Mouse (Mus musculus) CH12.LX (cell line): Measurements from ENCODE around the gene Oxsr1. TPM values are rescaled to one million over a fixed set of nuclear protein-coding genes. Genes with fewer than 3 reads are reported as not detected.

Source experiments
- DNase-seq: peaks from one replicate; pipeline ENCODE4 v3.0.0-alpha.2; 2013; ENCODE audit errors: extremely low read depth
- H3K27ac ChIP-seq: 2 replicates; pipeline ENCODE4 v1.5.1; 2012; ENCODE audit warnings: low read depth, mild to moderate bottlenecking, control low read depth, moderate library complexity; ENCODE audit not compliant: insufficient read depth
- H3K27me3 ChIP-seq: replicated peaks from 2 replicates; pipeline ENCODE3; 2012; ENCODE audit warnings: inconsistent platforms
- H3K36me3 ChIP-seq, 2 experiments: replicated peaks in 1 of 2; 2 replicates each; pipeline versions ENCODE3 to v1.6.1; 2012; ENCODE audit warnings: inconsistent platforms in 1 of 2, low read length in 1 of 2, mild to moderate bottlenecking in 1 of 2, mixed read lengths in 1 of 2, moderate library complexity in 1 of 2; ENCODE audit not compliant: control insufficient read depth in 1 of 2, insufficient read depth in 1 of 2
- H3K4me1 ChIP-seq, 2 experiments: 2 replicates each; pipeline ENCODE4 v1.6.1; 2012; ENCODE audit warnings: inconsistent platforms in 1 of 2, moderate library complexity in 1 of 2; ENCODE audit not compliant: insufficient read depth in 2 of 2, control insufficient read depth in 1 of 2
- H3K4me2 ChIP-seq: 2 replicates; pipeline ENCODE4 v1.6.1; 2012; ENCODE audit warnings: low read depth, mild to moderate bottlenecking, control low read depth; ENCODE audit not compliant: poor library complexity, insufficient read depth, severe bottlenecking
- H3K4me3 ChIP-seq, 3 experiments: fragments of 150-350 bp in 1 of 3; sonication (generic) in 1 of 3; replicated peaks in 1 of 3; 2 replicates each; pipeline versions ENCODE3 to v1.5.1; 2011 to 2012; ENCODE audit warnings: low read depth in 2 of 3, low read length in 2 of 3, mild to moderate bottlenecking in 2 of 3, moderate library complexity in 2 of 3, control low read depth in 1 of 3, improper control_type of control experiment in 1 of 3, inconsistent platforms in 1 of 3, mixed read lengths in 1 of 3; ENCODE audit not compliant: poor library complexity in 1 of 3
- H3K79me2 ChIP-seq: replicated peaks from 2 replicates; pipeline ENCODE4 v1.6.1; 2012; ENCODE audit warnings: mild to moderate bottlenecking, moderate library complexity; ENCODE audit not compliant: control insufficient read depth, poor library complexity, insufficient read depth, severe bottlenecking; ENCODE audit errors: extremely low read depth
- H3K9ac ChIP-seq: 2 replicates; pipeline ENCODE4 v1.6.1; 2012; ENCODE audit warnings: low read depth, mild to moderate bottlenecking, control low read depth, moderate library complexity; ENCODE audit not compliant: insufficient read depth
- H3K9me3 ChIP-seq: replicated peaks from 2 replicates; pipeline ENCODE3; 2012; ENCODE audit warnings: low read length, inconsistent platforms, mixed read lengths
- BHLHE40 ChIP-seq: IDR thresholded peaks from 2 replicates; pipeline ENCODE4 v1.6.1; 2011; ENCODE audit warnings: mild to moderate bottlenecking, low read depth, low read length, improper control_type of control experiment
- CHD2 ChIP-seq: IDR thresholded peaks from 2 replicates; pipeline ENCODE4 v1.6.1; 2011; ENCODE audit warnings: low read length, improper control_type of control experiment
- CTCF ChIP-seq, 2 experiments: IDR thresholded peaks in 1 of 2; conservative IDR thresholded peaks in 1 of 2; 2 replicates each; pipeline ENCODE4 v1.5.1; 2011 to 2012; ENCODE audit warnings: low read depth in 2 of 2, low read length in 2 of 2, improper control_type of control experiment in 1 of 2, inconsistent platforms in 1 of 2, mild to moderate bottlenecking in 1 of 2, moderate library complexity in 1 of 2
- E2F4 ChIP-seq: IDR thresholded peaks from 2 replicates; pipeline ENCODE4 v1.6.1; 2011; ENCODE audit warnings: low read depth, low read length, improper control_type of control experiment; ENCODE audit not compliant: insufficient replicate concordance
- EP300 ChIP-seq: IDR thresholded peaks from 2 replicates; pipeline ENCODE4 v1.6.1; 2011; ENCODE audit warnings: low read length, improper control_type of control experiment
- ETS1 ChIP-seq: conservative IDR thresholded peaks from 2 replicates; pipeline ENCODE4 v1.6.1; 2012; ENCODE audit warnings: low read depth, mild to moderate bottlenecking, inconsistent platforms, low read length, improper control_type of control experiment, moderate library complexity
- HCFC1 ChIP-seq: IDR thresholded peaks from 2 replicates; pipeline ENCODE4 v1.6.1; 2012; ENCODE audit warnings: low read depth, mild to moderate bottlenecking, inconsistent platforms, low read length, improper control_type of control experiment
- JUND ChIP-seq: conservative IDR thresholded peaks from 2 replicates; pipeline ENCODE4 v1.6.1; 2011; ENCODE audit warnings: low read depth, low read length, improper control_type of control experiment
- KAT2A ChIP-seq: IDR thresholded peaks from 2 replicates; pipeline ENCODE4 v1.6.1; 2012; ENCODE audit warnings: low read length, improper control_type of control experiment, inconsistent platforms; ENCODE audit not compliant: insufficient replicate concordance
- MAFK ChIP-seq: IDR thresholded peaks from 2 replicates; pipeline ENCODE4 v1.6.1; 2011; ENCODE audit warnings: low read length, improper control_type of control experiment; ENCODE audit not compliant: insufficient replicate concordance
- MAZ ChIP-seq: IDR thresholded peaks from 2 replicates; pipeline ENCODE4 v1.6.1; 2012; ENCODE audit warnings: low read depth, mild to moderate bottlenecking, inconsistent platforms, low read length, improper control_type of control experiment, moderate library complexity
- MXI1 ChIP-seq: IDR thresholded peaks from 2 replicates; pipeline ENCODE4 v1.6.1; 2011; ENCODE audit warnings: mild to moderate bottlenecking, low read depth, low read length, improper control_type of control experiment
- NELFE ChIP-seq: IDR thresholded peaks from 2 replicates; pipeline ENCODE4 v1.6.1; 2011; ENCODE audit warnings: low read depth, low read length, improper control_type of control experiment
- NRF1 ChIP-seq: IDR thresholded peaks from 2 replicates; pipeline ENCODE4 v1.6.1; 2014; ENCODE audit warnings: low read depth, mild to moderate bottlenecking, inconsistent platforms, low read length, improper control_type of control experiment, moderate library complexity
- PAX5 ChIP-seq: IDR thresholded peaks from 2 replicates; pipeline ENCODE4 v1.6.1; 2012; ENCODE audit warnings: low read length, inconsistent platforms, mixed read lengths
- POLR2A ChIP-seq: IDR thresholded peaks from 2 replicates; pipeline ENCODE4 v1.6.1; 2011; ENCODE audit warnings: low read depth, mild to moderate bottlenecking, improper control_type of control experiment, low read length
- POLR2AphosphoS2 ChIP-seq: IDR thresholded peaks from 2 replicates; pipeline ENCODE4 v1.6.1; 2011; ENCODE audit warnings: low read depth, low read length, improper control_type of control experiment
- RAD21 ChIP-seq: IDR thresholded peaks from 2 replicates; pipeline ENCODE4 v1.6.1; 2011; ENCODE audit warnings: low read depth, mild to moderate bottlenecking, low read length, improper control_type of control experiment, moderate library complexity
- SIN3A ChIP-seq: IDR thresholded peaks from 2 replicates; pipeline ENCODE4 v1.6.1; 2012; ENCODE audit warnings: low read length, improper control_type of control experiment, inconsistent platforms
- TBP ChIP-seq: conservative IDR thresholded peaks from 2 replicates; pipeline ENCODE4 v1.6.1; 2011; ENCODE audit warnings: low read depth, low read length, improper control_type of control experiment
- TCF12 ChIP-seq: IDR thresholded peaks from 2 replicates; pipeline ENCODE4 v1.6.1; 2014; ENCODE audit warnings: low read depth, mild to moderate bottlenecking, inconsistent platforms, low read length, improper control_type of control experiment
- UBTF ChIP-seq: IDR thresholded peaks from 2 replicates; pipeline ENCODE4 v1.6.1; 2012; ENCODE audit warnings: low read depth, mild to moderate bottlenecking, inconsistent platforms, low read length, improper control_type of control experiment, moderate library complexity
- USF1 ChIP-seq: IDR thresholded peaks from 2 replicates; pipeline ENCODE4 v1.6.1; 2014; ENCODE audit warnings: low read depth, mild to moderate bottlenecking, inconsistent platforms, low read length, improper control_type of control experiment
- USF2 ChIP-seq: conservative IDR thresholded peaks from 2 replicates; pipeline ENCODE4 v1.6.1; 2011; ENCODE audit warnings: low read depth, low read length, improper control_type of control experiment
- ZC3H11A ChIP-seq: IDR thresholded peaks from 2 replicates; pipeline ENCODE4 v1.6.1; 2012; ENCODE audit warnings: low read depth, mild to moderate bottlenecking, inconsistent platforms, low read length, improper control_type of control experiment
- ZKSCAN1 ChIP-seq: IDR thresholded peaks from 2 replicates; pipeline ENCODE4 v1.6.1; 2012; ENCODE audit warnings: low read depth, inconsistent platforms, low read length, improper control_type of control experiment, borderline replicate concordance
- ZMIZ1 ChIP-seq: IDR thresholded peaks from 2 replicates; pipeline ENCODE4 v1.6.1; 2012; ENCODE audit warnings: low read depth, mild to moderate bottlenecking, inconsistent platforms, low read length, improper control_type of control experiment
- dilution Hi-C: fragments of 300-500 bp; cut with MboI; formaldehyde crosslinking; loops from 2 replicates; pipeline ENCODE4 v1.14.3; 2020; ENCODE audit warnings: low sequenced_read_pairs; ENCODE audit not compliant: extremely low pct_unique_long_range_greater_than_20kb, extremely low pct_ligation_motif_present
- in situ Hi-C: fragments of 300-500 bp; cut with MboI; formaldehyde crosslinking; loops from 3 replicates; pipeline ENCODE4 v1.14.3; 2019; ENCODE audit warnings: low sequenced_read_pairs, low pct_ligation_motif_present, low pct_unique_long_range_greater_than_20kb, mixed read lengths
- polyA plus RNA-seq: library from polyadenylated mRNA; unstranded; fragments of >175 nt; gene quantifications from 2 replicates; pipeline ENCODE4 v1.2.1, GENCODE M21; 2012; ENCODE audit warnings: low read depth; ENCODE audit not compliant: insufficient read length
- total RNA-seq, 2 experiments: library from RNA; depleted of rRNA; stranded (reverse); fragments of 300-350 nt in 1 of 2; fragments of >200 nt in 1 of 2; gene quantifications; 2 replicates each; pipeline ENCODE4 v1.2.3; 2012 to 2014

The Oxsr1 gene
- total and polyA plus RNA-seq, 3 experiments, result 22.1 to 36.1 (median 33.3) TPM

DNA sequence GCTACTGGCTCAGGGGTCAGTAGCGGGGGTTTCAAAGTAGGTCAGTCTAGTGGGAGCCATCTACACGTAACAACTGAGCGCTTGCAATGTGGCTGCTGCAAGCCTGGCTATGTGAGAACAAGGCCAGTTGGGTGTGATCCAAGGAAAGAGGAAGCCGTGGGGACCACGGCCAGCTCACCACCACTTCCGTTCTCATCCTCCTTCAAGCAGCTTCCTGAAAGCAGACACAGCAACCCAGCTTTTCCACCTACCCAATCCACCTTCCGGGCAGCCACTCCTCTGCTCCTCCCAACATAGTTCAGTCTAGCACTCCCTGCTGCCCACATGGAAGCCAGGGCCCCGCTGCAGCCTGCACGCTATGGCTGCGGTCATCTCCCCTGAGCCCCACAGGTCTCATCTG is 12.1 kb upstream of the Oxsr1 start:
- H3K9me3 ChIP-seq, result no peaks in the 10 kb centered on the region
- no peak for DNase-seq
- no peak overlapping the region for H3K4me3 ChIP-seq
- no peak for TF ChIP-seq MXI1
- no peak for TF ChIP-seq PAX5
- no peak for TF ChIP-seq ETS1
- no peak for TF ChIP-seq SIN3A
- TF ChIP-seq RAD21, result no peak
- no peak for TF ChIP-seq ZC3H11A
- TF ChIP-seq TCF12, result no peak
- no peak for TF ChIP-seq HCFC1
- no peak for TF ChIP-seq CTCF (conservative IDR thresholded peaks at IDR 0.05 in 1 of 2, IDR thresholded peaks at IDR 0.05 in 1 of 2; ENCODE audit: low read depth in 2 of 2, low read length in 2 of 2)
- TF ChIP-seq ZKSCAN1, result no peak
- no peak for TF ChIP-seq UBTF
- no peak for TF ChIP-seq JUND
- TF ChIP-seq TBP, result no peak
- no peak for TF ChIP-seq KAT2A
- no peak for TF ChIP-seq E2F4
- no peak for TF ChIP-seq MAZ
- TF ChIP-seq MAFK, result no peak
- TF ChIP-seq ZMIZ1, result no peak
- TF ChIP-seq POLR2A, result no peak
- TF ChIP-seq, all 38 proteins: peak for 0
- Histone ChIP-seq H3K27me3 (no peaks in the 10 kb centered on the region), H3K36me3 (peaks cover 18 to 37% of the 10 kb centered on the region in 2 experiments), H3K4me1 (peaks cover 2 to 41% of the 10 kb centered on the region in 2 experiments; a peak in 3 of 4 replicates), H3K79me2 (no peaks in the 10 kb centered on the region; the same call in 1 of the 2 replicates), H3K9ac (no peak overlapping the region), H3K27ac (no peak overlapping the region), H3K4me2 (no peak overlapping the region)
- dilution Hi-C loops (no loop called here), in situ Hi-C loops (no loop called here)

DNA sequence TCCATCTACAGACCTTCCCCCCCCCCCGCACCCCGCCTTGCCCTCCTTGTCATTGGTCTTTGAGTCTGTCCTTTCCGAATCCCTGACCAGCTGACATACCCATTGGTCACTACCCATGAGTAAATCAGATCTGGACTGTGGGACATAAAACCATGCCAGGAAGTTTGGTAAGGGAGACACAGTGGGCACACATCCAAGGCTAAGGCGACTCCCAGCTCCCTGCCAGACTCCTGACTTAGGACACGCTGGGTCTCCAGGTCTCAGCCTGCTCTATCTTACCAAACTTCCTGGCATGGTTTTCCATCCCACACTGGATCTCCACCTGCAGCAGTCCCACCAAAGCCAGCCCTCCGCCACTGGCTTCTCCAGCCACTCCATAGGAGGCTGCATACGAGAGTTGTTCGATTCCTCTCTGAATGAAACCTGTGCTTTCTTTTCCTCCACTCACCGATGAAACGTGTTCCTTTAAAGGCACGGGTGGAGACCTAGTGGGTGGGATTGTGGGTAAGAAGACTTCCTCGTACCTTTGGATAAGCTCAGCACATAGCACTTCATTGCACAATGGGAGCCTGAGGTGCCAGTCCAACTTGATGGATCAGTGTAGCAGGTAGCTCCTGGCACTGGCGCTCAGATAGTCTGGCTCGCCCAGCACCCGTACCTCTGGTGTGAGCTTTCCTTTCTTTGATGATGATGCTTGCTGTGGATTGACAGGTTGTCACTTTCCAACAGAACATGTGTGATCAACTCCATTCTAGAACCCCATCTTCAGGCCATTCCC is 8.1 kb upstream of the Oxsr1 start:
- Histone ChIP-seq H3K79me2 (no peaks in the 10 kb centered on the region), H3K9ac (no peak overlapping the region), H3K27ac (no peak overlapping the region), H3K27me3 (no peaks in the 10 kb centered on the region), H3K4me1 (peaks cover 0 to 20% of the 10 kb centered on the region in 2 experiments; a peak in 2 of 4 replicates), H3K9me3 (no peaks in the 10 kb centered on the region), H3K36me3 (peaks cover 0 to 7% of the 10 kb centered on the region in 2 experiments), H3K4me3 (no peak overlapping the region), H3K4me2 (no peak overlapping the region)
- dilution Hi-C loops (no loop called here), in situ Hi-C loops (no loop called here)
- TF ChIP-seq USF2, result no peak
- TF ChIP-seq ETS1, result no peak
- TF ChIP-seq KAT2A, result no peak
- no peak for TF ChIP-seq USF1
- no peak for TF ChIP-seq BHLHE40
- no peak for TF ChIP-seq ZC3H11A
- no peak for TF ChIP-seq NELFE
- no peak for TF ChIP-seq UBTF
- no peak for TF ChIP-seq ZMIZ1
- TF ChIP-seq E2F4, result no peak
- TF ChIP-seq EP300, result no peak
- no peak for TF ChIP-seq MAFK
- TF ChIP-seq JUND, result no peak
- TF ChIP-seq NRF1, result no peak
- TF ChIP-seq CHD2, result no peak
- no peak for TF ChIP-seq POLR2AphosphoS2
- no peak for DNase-seq
